Mouse (Mus musculus) CH12.LX (cell line): Measurements from ENCODE around the gene B3gat3. TPM values are rescaled to one million over a fixed set of nuclear protein-coding genes. Genes with fewer than 3 reads are reported as not detected.

Source experiments
- DNase-seq: peaks from one replicate; pipeline ENCODE4 v3.0.0-alpha.2; 2013; ENCODE audit errors: extremely low read depth
- H3K27ac ChIP-seq: 2 replicates; pipeline ENCODE4 v1.5.1; 2012; ENCODE audit warnings: low read depth, mild to moderate bottlenecking, control low read depth, moderate library complexity; ENCODE audit not compliant: insufficient read depth
- H3K27me3 ChIP-seq: replicated peaks from 2 replicates; pipeline ENCODE3; 2012; ENCODE audit warnings: inconsistent platforms
- H3K36me3 ChIP-seq, 2 experiments: replicated peaks in 1 of 2; 2 replicates each; pipeline versions ENCODE3 to v1.6.1; 2012; ENCODE audit warnings: inconsistent platforms in 1 of 2, low read length in 1 of 2, mild to moderate bottlenecking in 1 of 2, mixed read lengths in 1 of 2, moderate library complexity in 1 of 2; ENCODE audit not compliant: control insufficient read depth in 1 of 2, insufficient read depth in 1 of 2
- H3K4me1 ChIP-seq, 2 experiments: 2 replicates each; pipeline ENCODE4 v1.6.1; 2012; ENCODE audit warnings: inconsistent platforms in 1 of 2, moderate library complexity in 1 of 2; ENCODE audit not compliant: insufficient read depth in 2 of 2, control insufficient read depth in 1 of 2
- H3K4me2 ChIP-seq: 2 replicates; pipeline ENCODE4 v1.6.1; 2012; ENCODE audit warnings: low read depth, mild to moderate bottlenecking, control low read depth; ENCODE audit not compliant: poor library complexity, insufficient read depth, severe bottlenecking
- H3K4me3 ChIP-seq, 3 experiments: fragments of 150-350 bp in 1 of 3; sonication (generic) in 1 of 3; replicated peaks in 1 of 3; 2 replicates each; pipeline versions ENCODE3 to v1.5.1; 2011 to 2012; ENCODE audit warnings: low read depth in 2 of 3, low read length in 2 of 3, mild to moderate bottlenecking in 2 of 3, moderate library complexity in 2 of 3, control low read depth in 1 of 3, improper control_type of control experiment in 1 of 3, inconsistent platforms in 1 of 3, mixed read lengths in 1 of 3; ENCODE audit not compliant: poor library complexity in 1 of 3
- H3K79me2 ChIP-seq: replicated peaks from 2 replicates; pipeline ENCODE4 v1.6.1; 2012; ENCODE audit warnings: mild to moderate bottlenecking, moderate library complexity; ENCODE audit not compliant: control insufficient read depth, poor library complexity, insufficient read depth, severe bottlenecking; ENCODE audit errors: extremely low read depth
- H3K9ac ChIP-seq: 2 replicates; pipeline ENCODE4 v1.6.1; 2012; ENCODE audit warnings: low read depth, mild to moderate bottlenecking, control low read depth, moderate library complexity; ENCODE audit not compliant: insufficient read depth
- H3K9me3 ChIP-seq: replicated peaks from 2 replicates; pipeline ENCODE3; 2012; ENCODE audit warnings: low read length, inconsistent platforms, mixed read lengths
- CHD1 ChIP-seq: IDR thresholded peaks from 2 replicates; pipeline ENCODE4 v1.6.1; 2012; ENCODE audit warnings: low read depth, low read length, improper control_type of control experiment, inconsistent platforms
- CHD2 ChIP-seq: IDR thresholded peaks from 2 replicates; pipeline ENCODE4 v1.6.1; 2011; ENCODE audit warnings: low read length, improper control_type of control experiment
- CTCF ChIP-seq, 2 experiments: IDR thresholded peaks in 1 of 2; conservative IDR thresholded peaks in 1 of 2; 2 replicates each; pipeline ENCODE4 v1.5.1; 2011 to 2012; ENCODE audit warnings: low read depth in 2 of 2, low read length in 2 of 2, improper control_type of control experiment in 1 of 2, inconsistent platforms in 1 of 2, mild to moderate bottlenecking in 1 of 2, moderate library complexity in 1 of 2
- EP300 ChIP-seq: IDR thresholded peaks from 2 replicates; pipeline ENCODE4 v1.6.1; 2011; ENCODE audit warnings: low read length, improper control_type of control experiment
- ETS1 ChIP-seq: conservative IDR thresholded peaks from 2 replicates; pipeline ENCODE4 v1.6.1; 2012; ENCODE audit warnings: low read depth, mild to moderate bottlenecking, inconsistent platforms, low read length, improper control_type of control experiment, moderate library complexity
- JUN ChIP-seq: IDR thresholded peaks from 2 replicates; pipeline ENCODE4 v1.6.1; 2011; ENCODE audit warnings: low read depth, mild to moderate bottlenecking, low read length, improper control_type of control experiment, moderate library complexity; ENCODE audit not compliant: insufficient read depth
- JUND ChIP-seq: conservative IDR thresholded peaks from 2 replicates; pipeline ENCODE4 v1.6.1; 2011; ENCODE audit warnings: low read depth, low read length, improper control_type of control experiment
- MAX ChIP-seq: IDR thresholded peaks from 2 replicates; pipeline ENCODE4 v1.6.1; 2011; ENCODE audit warnings: low read length, improper control_type of control experiment
- MXI1 ChIP-seq: IDR thresholded peaks from 2 replicates; pipeline ENCODE4 v1.6.1; 2011; ENCODE audit warnings: mild to moderate bottlenecking, low read depth, low read length, improper control_type of control experiment
- NELFE ChIP-seq: IDR thresholded peaks from 2 replicates; pipeline ENCODE4 v1.6.1; 2011; ENCODE audit warnings: low read depth, low read length, improper control_type of control experiment
- RAD21 ChIP-seq: IDR thresholded peaks from 2 replicates; pipeline ENCODE4 v1.6.1; 2011; ENCODE audit warnings: low read depth, mild to moderate bottlenecking, low read length, improper control_type of control experiment, moderate library complexity
- SMC3 ChIP-seq: IDR thresholded peaks from 2 replicates; pipeline ENCODE4 v1.6.1; 2011; ENCODE audit warnings: low read depth, low read length, improper control_type of control experiment
- TBP ChIP-seq: conservative IDR thresholded peaks from 2 replicates; pipeline ENCODE4 v1.6.1; 2011; ENCODE audit warnings: low read depth, low read length, improper control_type of control experiment
- UBTF ChIP-seq: IDR thresholded peaks from 2 replicates; pipeline ENCODE4 v1.6.1; 2012; ENCODE audit warnings: low read depth, mild to moderate bottlenecking, inconsistent platforms, low read length, improper control_type of control experiment, moderate library complexity
- USF1 ChIP-seq: IDR thresholded peaks from 2 replicates; pipeline ENCODE4 v1.6.1; 2014; ENCODE audit warnings: low read depth, mild to moderate bottlenecking, inconsistent platforms, low read length, improper control_type of control experiment
- ZC3H11A ChIP-seq: IDR thresholded peaks from 2 replicates; pipeline ENCODE4 v1.6.1; 2012; ENCODE audit warnings: low read depth, mild to moderate bottlenecking, inconsistent platforms, low read length, improper control_type of control experiment
- ZNF384 ChIP-seq: IDR thresholded peaks from 2 replicates; pipeline ENCODE4 v1.6.1; 2012; ENCODE audit warnings: low read depth, low read length, improper control_type of control experiment, inconsistent platforms
- dilution Hi-C: fragments of 300-500 bp; cut with MboI; formaldehyde crosslinking; loops from 2 replicates; pipeline ENCODE4 v1.14.3; 2020; ENCODE audit warnings: low sequenced_read_pairs; ENCODE audit not compliant: extremely low pct_unique_long_range_greater_than_20kb, extremely low pct_ligation_motif_present
- in situ Hi-C: fragments of 300-500 bp; cut with MboI; formaldehyde crosslinking; loops from 3 replicates; pipeline ENCODE4 v1.14.3; 2019; ENCODE audit warnings: low sequenced_read_pairs, low pct_ligation_motif_present, low pct_unique_long_range_greater_than_20kb, mixed read lengths
- polyA plus RNA-seq: library from polyadenylated mRNA; unstranded; fragments of >175 nt; gene quantifications from 2 replicates; pipeline ENCODE4 v1.2.1, GENCODE M21; 2012; ENCODE audit warnings: low read depth; ENCODE audit not compliant: insufficient read length
- total RNA-seq, 2 experiments: library from RNA; depleted of rRNA; stranded (reverse); fragments of 300-350 nt in 1 of 2; fragments of >200 nt in 1 of 2; gene quantifications; 2 replicates each; pipeline ENCODE4 v1.2.3; 2012 to 2014

The B3gat3 gene
- total and polyA plus RNA-seq, 3 experiments: 17.8 to 54.8 (median 33.0) TPM

- H3K36me3 ChIP-seq: peaks cover 58 to 84% of the 10 kb centered on the region in 2 experiments
- H3K9ac ChIP-seq: no peak overlapping the region
- H3K9me3 ChIP-seq: no peaks in the 10 kb centered on the region
- H3K27ac ChIP-seq: no peak overlapping the region
- no peaks in the 10 kb centered on the region for H3K27me3 ChIP-seq
- H3K4me2 ChIP-seq: no peak overlapping the region
- H3K4me3 ChIP-seq: no peak overlapping the region
- dilution Hi-C loops: no loop called here
- peaks cover 11 to 24% of the 10 kb centered on the region in 2 experiments for H3K4me1 ChIP-seq
- H3K79me2 ChIP-seq: no peaks in the 10 kb centered on the region; the same call in 1 of the 2 replicates
- no peak for TF ChIP-seq CTCF (conservative IDR thresholded peaks at IDR 0.05 in 1 of 2, IDR thresholded peaks at IDR 0.05 in 1 of 2; ENCODE audit: low read depth in 2 of 2, low read length in 2 of 2)
- no peak for TF ChIP-seq JUN
- TF ChIP-seq EP300: no peak
- TF ChIP-seq UBTF: no peak
- TF ChIP-seq USF1: no peak
- no peak for TF ChIP-seq ETS1
- TF ChIP-seq ZC3H11A: no peak
- no peak for TF ChIP-seq NELFE
- no peak for TF ChIP-seq ZNF384
- TF ChIP-seq CHD1: no peak
- no peak for TF ChIP-seq RAD21
- TF ChIP-seq SMC3: no peak
- no peak for TF ChIP-seq JUND
- TF ChIP-seq TBP: no peak
- no peak for TF ChIP-seq MAX
- no peak for TF ChIP-seq CHD2
- in situ Hi-C loops: loop anchor here (5.0 kb wide), 1 partner anchor 39 kb away; the partner anchor contains the start of gene Ganab
- DNase-seq: no peak
Observed at GRCm38 (mm10) chr19:8936736-8937135, 16.6 kb downstream of the B3gat3 start.

- peaks cover 36% of the 10 kb centered on the region for H3K79me2 ChIP-seq
- H3K4me2 ChIP-seq: peak overlapping the region; percentile 88
- peaks cover 55 to 75% of the 10 kb centered on the region in 2 experiments for H3K36me3 ChIP-seq
- no peak for DNase-seq
- dilution Hi-C loops (no loop called here), in situ Hi-C loops (no loop called here)
- H3K9me3 ChIP-seq: no peaks in the 10 kb centered on the region
- H3K27ac ChIP-seq: peak overlapping the region; percentile 99
- TF ChIP-seq EP300 (no peak), MXI1 (peak; percentile 11; the same call in 1 of the 2 replicates)
- H3K9ac ChIP-seq: peak overlapping the region; percentile 72
- H3K4me1 ChIP-seq: peaks cover 16 to 48% of the 10 kb centered on the region in 2 experiments
- peak overlapping the region in 2 of 3 experiments; percentile 45 to 95 for H3K4me3 ChIP-seq
- no peaks in the 10 kb centered on the region for H3K27me3 ChIP-seq
Observed at GRCm38 (mm10) chr19:8940526-8941133, 20.5 kb downstream of the B3gat3 start.
